Comparison of ENCODE assay signal across 8 mouse cellular contexts in genomic region chr11:85766106-85766723, GRCm38 (mm10).
DNase-seq lines count a peak whose midpoint lies in the region; ATAC-seq lines count a peak whose summit lies in the region.

No protein-coding gene starts in this region.

- H3K4me3 ChIP-seq in lung, embryonic 16.5 days (ENCODE audit: low read length): no peak overlapping the region

- peak overlapping the region; percentile 92 for H3K27ac ChIP-seq in lung, embryonic 16.5 days (ENCODE audit: low read length)

- peak; percentile 93 for ATAC-seq in lung, embryonic 16.5 days (ENCODE audit: low read depth)

- H3K27me3 ChIP-seq in lung, embryonic 16.5 days (ENCODE audit: control insufficient read depth, insufficient read depth, low read depth, low read length): no peaks in the 10 kb centered on the region

- H3K4me1 ChIP-seq in lung, embryonic 16.5 days (replicated peaks; ENCODE audit: control insufficient read depth, insufficient read depth, low read length): peaks cover 17% of the 10 kb centered on the region

- H3K4me2 ChIP-seq in lung, embryonic 16.5 days (ENCODE audit: low read depth, low read length): no peak overlapping the region

- 18% methylated on average over 7 of the region's 7 CpGs for WGBS in lung, embryonic 16.5 days

- no peaks in the 10 kb centered on the region for H3K36me3 ChIP-seq in lung, embryonic 16.5 days (ENCODE audit: control insufficient read depth, insufficient read depth, low read length)

- H3K9ac ChIP-seq in lung, embryonic 16.5 days (ENCODE audit: low read length): peak overlapping the region; percentile 48

- peak; percentile 32 for DNase-seq in gastrocnemius, postnatal 25 days
- DNase-seq in gastrocnemius, postnatal 10 days: no peak
- peak; percentile 90 for DNase-seq in WW6 (ENCODE audit: low read depth, low spot score)
- DNase-seq in heart, adult 8-10 months (ENCODE audit: low spot score): peak; percentile 50
- no peak for DNase-seq in cerebellum, adult 18-20 months
- no peak for DNase-seq in urinary bladder, postnatal 25 days (ENCODE audit: low spot score)
- no peak for DNase-seq in layer of hippocampus, postnatal 36 days

- H3K9me3 ChIP-seq in lung, embryonic 16.5 days (ENCODE audit: control insufficient read depth, low read length): no peaks in the 10 kb centered on the region

Comparison
In these comparisons a context has a peak if more than half of its experiments do, and no peak if none do; other contexts are left out.
1. DNase-seq: peak in gastrocnemius, postnatal 25 days (single experiment), WW6 (single experiment) and heart, adult 8-10 months (single experiment); none in gastrocnemius, postnatal 10 days (single experiment), cerebellum, adult 18-20 months (0 of 2), urinary bladder, postnatal 25 days (single experiment) and layer of hippocampus, postnatal 36 days (0 of 2).